Mouse (Mus musculus) CH12.LX (cell line): ENCODE results near the gene Rps29. TPM values are rescaled to one million over a fixed set of nuclear protein-coding genes. Genes with fewer than 3 reads are reported as not detected.

ENCODE experiments used
- DNase-seq: peaks from one replicate; pipeline ENCODE4 v3.0.0-alpha.2; 2013; ENCODE audit errors: extremely low read depth
- H3K27ac ChIP-seq: 2 replicates; pipeline ENCODE4 v1.5.1; 2012; ENCODE audit warnings: low read depth, mild to moderate bottlenecking, control low read depth, moderate library complexity; ENCODE audit not compliant: insufficient read depth
- H3K27me3 ChIP-seq: replicated peaks from 2 replicates; pipeline ENCODE3; 2012; ENCODE audit warnings: inconsistent platforms
- H3K36me3 ChIP-seq, 2 experiments: replicated peaks in 1 of 2; 2 replicates each; pipeline versions ENCODE3 to v1.6.1; 2012; ENCODE audit warnings: inconsistent platforms in 1 of 2, low read length in 1 of 2, mild to moderate bottlenecking in 1 of 2, mixed read lengths in 1 of 2, moderate library complexity in 1 of 2; ENCODE audit not compliant: control insufficient read depth in 1 of 2, insufficient read depth in 1 of 2
- H3K4me1 ChIP-seq, 2 experiments: 2 replicates each; pipeline ENCODE4 v1.6.1; 2012; ENCODE audit warnings: inconsistent platforms in 1 of 2, moderate library complexity in 1 of 2; ENCODE audit not compliant: insufficient read depth in 2 of 2, control insufficient read depth in 1 of 2
- H3K4me2 ChIP-seq: 2 replicates; pipeline ENCODE4 v1.6.1; 2012; ENCODE audit warnings: low read depth, mild to moderate bottlenecking, control low read depth; ENCODE audit not compliant: poor library complexity, insufficient read depth, severe bottlenecking
- H3K4me3 ChIP-seq, 3 experiments: fragments of 150-350 bp in 1 of 3; sonication (generic) in 1 of 3; replicated peaks in 1 of 3; 2 replicates each; pipeline versions ENCODE3 to v1.5.1; 2011 to 2012; ENCODE audit warnings: low read depth in 2 of 3, low read length in 2 of 3, mild to moderate bottlenecking in 2 of 3, moderate library complexity in 2 of 3, control low read depth in 1 of 3, improper control_type of control experiment in 1 of 3, inconsistent platforms in 1 of 3, mixed read lengths in 1 of 3; ENCODE audit not compliant: poor library complexity in 1 of 3
- H3K79me2 ChIP-seq: replicated peaks from 2 replicates; pipeline ENCODE4 v1.6.1; 2012; ENCODE audit warnings: mild to moderate bottlenecking, moderate library complexity; ENCODE audit not compliant: control insufficient read depth, poor library complexity, insufficient read depth, severe bottlenecking; ENCODE audit errors: extremely low read depth
- H3K9ac ChIP-seq: 2 replicates; pipeline ENCODE4 v1.6.1; 2012; ENCODE audit warnings: low read depth, mild to moderate bottlenecking, control low read depth, moderate library complexity; ENCODE audit not compliant: insufficient read depth
- H3K9me3 ChIP-seq: replicated peaks from 2 replicates; pipeline ENCODE3; 2012; ENCODE audit warnings: low read length, inconsistent platforms, mixed read lengths
- BHLHE40 ChIP-seq: IDR thresholded peaks from 2 replicates; pipeline ENCODE4 v1.6.1; 2011; ENCODE audit warnings: mild to moderate bottlenecking, low read depth, low read length, improper control_type of control experiment
- CHD1 ChIP-seq: IDR thresholded peaks from 2 replicates; pipeline ENCODE4 v1.6.1; 2012; ENCODE audit warnings: low read depth, low read length, improper control_type of control experiment, inconsistent platforms
- E2F4 ChIP-seq: IDR thresholded peaks from 2 replicates; pipeline ENCODE4 v1.6.1; 2011; ENCODE audit warnings: low read depth, low read length, improper control_type of control experiment; ENCODE audit not compliant: insufficient replicate concordance
- ELF1 ChIP-seq: IDR thresholded peaks from 2 replicates; pipeline ENCODE4 v1.6.1; 2014; ENCODE audit warnings: low read depth, mild to moderate bottlenecking, inconsistent platforms, low read length, improper control_type of control experiment
- ETS1 ChIP-seq: conservative IDR thresholded peaks from 2 replicates; pipeline ENCODE4 v1.6.1; 2012; ENCODE audit warnings: low read depth, mild to moderate bottlenecking, inconsistent platforms, low read length, improper control_type of control experiment, moderate library complexity
- HCFC1 ChIP-seq: IDR thresholded peaks from 2 replicates; pipeline ENCODE4 v1.6.1; 2012; ENCODE audit warnings: low read depth, mild to moderate bottlenecking, inconsistent platforms, low read length, improper control_type of control experiment
- JUN ChIP-seq: IDR thresholded peaks from 2 replicates; pipeline ENCODE4 v1.6.1; 2011; ENCODE audit warnings: low read depth, mild to moderate bottlenecking, low read length, improper control_type of control experiment, moderate library complexity; ENCODE audit not compliant: insufficient read depth
- MAX ChIP-seq: IDR thresholded peaks from 2 replicates; pipeline ENCODE4 v1.6.1; 2011; ENCODE audit warnings: low read length, improper control_type of control experiment
- MEF2A ChIP-seq: IDR thresholded peaks from 2 replicates; pipeline ENCODE4 v1.6.1; 2014; ENCODE audit warnings: low read depth, mild to moderate bottlenecking, inconsistent platforms, low read length, improper control_type of control experiment, borderline replicate concordance
- MXI1 ChIP-seq: IDR thresholded peaks from 2 replicates; pipeline ENCODE4 v1.6.1; 2011; ENCODE audit warnings: mild to moderate bottlenecking, low read depth, low read length, improper control_type of control experiment
- MYC ChIP-seq: IDR thresholded peaks from 2 replicates; pipeline ENCODE4 v1.6.1; 2011; ENCODE audit warnings: low read depth, mild to moderate bottlenecking, improper control_type of control experiment, low read length
- RAD21 ChIP-seq: IDR thresholded peaks from 2 replicates; pipeline ENCODE4 v1.6.1; 2011; ENCODE audit warnings: low read depth, mild to moderate bottlenecking, low read length, improper control_type of control experiment, moderate library complexity
- RCOR1 ChIP-seq: conservative IDR thresholded peaks from 2 replicates; pipeline ENCODE4 v1.6.1; 2012; ENCODE audit warnings: low read depth, mild to moderate bottlenecking, inconsistent platforms, low read length, improper control_type of control experiment
- TBP ChIP-seq: conservative IDR thresholded peaks from 2 replicates; pipeline ENCODE4 v1.6.1; 2011; ENCODE audit warnings: low read depth, low read length, improper control_type of control experiment
- UBTF ChIP-seq: IDR thresholded peaks from 2 replicates; pipeline ENCODE4 v1.6.1; 2012; ENCODE audit warnings: low read depth, mild to moderate bottlenecking, inconsistent platforms, low read length, improper control_type of control experiment, moderate library complexity
- USF1 ChIP-seq: IDR thresholded peaks from 2 replicates; pipeline ENCODE4 v1.6.1; 2014; ENCODE audit warnings: low read depth, mild to moderate bottlenecking, inconsistent platforms, low read length, improper control_type of control experiment
- ZC3H11A ChIP-seq: IDR thresholded peaks from 2 replicates; pipeline ENCODE4 v1.6.1; 2012; ENCODE audit warnings: low read depth, mild to moderate bottlenecking, inconsistent platforms, low read length, improper control_type of control experiment
- ZKSCAN1 ChIP-seq: IDR thresholded peaks from 2 replicates; pipeline ENCODE4 v1.6.1; 2012; ENCODE audit warnings: low read depth, inconsistent platforms, low read length, improper control_type of control experiment, borderline replicate concordance
- ZNF384 ChIP-seq: IDR thresholded peaks from 2 replicates; pipeline ENCODE4 v1.6.1; 2012; ENCODE audit warnings: low read depth, low read length, improper control_type of control experiment, inconsistent platforms
- dilution Hi-C: fragments of 300-500 bp; cut with MboI; formaldehyde crosslinking; loops from 2 replicates; pipeline ENCODE4 v1.14.3; 2020; ENCODE audit warnings: low sequenced_read_pairs; ENCODE audit not compliant: extremely low pct_unique_long_range_greater_than_20kb, extremely low pct_ligation_motif_present
- in situ Hi-C: fragments of 300-500 bp; cut with MboI; formaldehyde crosslinking; loops from 3 replicates; pipeline ENCODE4 v1.14.3; 2019; ENCODE audit warnings: low sequenced_read_pairs, low pct_ligation_motif_present, low pct_unique_long_range_greater_than_20kb, mixed read lengths
- polyA plus RNA-seq: library from polyadenylated mRNA; unstranded; fragments of >175 nt; gene quantifications from 2 replicates; pipeline ENCODE4 v1.2.1, GENCODE M21; 2012; ENCODE audit warnings: low read depth; ENCODE audit not compliant: insufficient read length
- total RNA-seq, 2 experiments: library from RNA; depleted of rRNA; stranded (reverse); fragments of 300-350 nt in 1 of 2; fragments of >200 nt in 1 of 2; gene quantifications; 2 replicates each; pipeline ENCODE4 v1.2.3; 2012 to 2014

Rps29 gene
- total and polyA plus RNA-seq, 3 experiments, result 635 to 5,532 (median 1,316) TPM

DNA sequence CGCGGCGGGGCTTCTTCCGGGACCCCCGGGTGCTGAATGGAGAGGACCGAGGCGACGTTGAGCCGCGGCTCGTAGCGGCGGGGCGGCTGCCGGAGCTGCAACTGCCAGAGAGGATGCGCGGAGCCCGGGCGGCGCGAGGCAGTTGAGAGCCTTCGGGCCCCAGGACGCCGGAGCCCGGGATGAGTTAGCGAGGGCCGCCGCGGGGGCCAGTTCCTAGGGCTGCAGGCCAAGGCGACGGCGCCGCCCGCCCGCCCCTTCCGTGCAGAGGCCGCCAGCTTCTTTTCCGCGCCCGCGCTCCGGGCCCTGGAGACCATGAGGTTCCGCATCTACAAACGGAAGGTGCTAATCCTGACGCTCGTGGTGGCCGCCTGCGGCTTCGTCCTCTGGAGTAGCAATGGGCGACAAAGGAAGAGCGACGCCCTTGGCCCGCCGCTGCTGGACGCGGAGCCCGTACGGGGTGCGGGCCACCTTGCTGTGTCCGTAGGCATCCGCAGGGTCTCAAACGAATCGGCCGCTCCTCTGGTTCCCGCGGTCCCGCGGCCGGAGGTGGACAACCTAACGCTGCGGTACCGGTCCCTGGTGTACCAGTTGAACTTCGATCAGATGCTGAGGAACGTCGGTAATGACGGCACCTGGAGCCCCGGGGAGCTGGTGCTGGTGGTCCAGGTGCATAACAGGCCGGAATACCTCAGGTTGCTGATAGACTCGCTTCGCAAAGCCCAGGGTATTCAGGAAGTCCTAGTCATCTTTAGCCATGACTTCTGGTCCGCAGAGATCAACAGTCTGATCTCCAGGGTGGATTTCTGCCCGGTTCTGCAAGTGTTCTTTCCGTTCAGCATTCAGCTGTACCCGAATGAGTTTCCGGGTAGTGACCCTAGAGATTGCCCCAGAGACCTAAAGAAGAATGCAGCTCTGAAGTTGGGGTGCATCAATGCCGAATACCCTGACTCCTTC lies 25.6 kb upstream of the Rps29 start:
- H3K27ac ChIP-seq, result peak overlapping the region; percentile 72
- TF ChIP-seq CHD1 (no peak), MYC (no peak), MAX (peak; percentile 17; the same call in 1 of the 2 replicates), RCOR1 (no peak), MEF2A (peak; percentile 14; the same call in 1 of the 2 replicates), BHLHE40 (no peak), HCFC1 (no peak), RAD21 (no peak), UBTF (no peak), ZC3H11A (no peak), JUN (no peak), TBP (no peak), ZNF384 (no peak), ZKSCAN1 (no peak), ETS1 (no peak), E2F4 (no peak), ELF1 (0 out of 2 replicates have a peak, but pooled peaks have one; percentile 3), USF1 (no peak), MXI1 (no peak)
- TF ChIP-seq, all 38 proteins: peak for 3
- H3K4me2 ChIP-seq, result peak overlapping the region; percentile 74
- peak; percentile 35 for DNase-seq
- peaks cover 56% of the 10 kb centered on the region for H3K79me2 ChIP-seq
- H3K9ac ChIP-seq, result peak overlapping the region; percentile 88
- in situ Hi-C loops, result no loop called here
- peak overlapping the region; percentile 64 to 89 (median 75) for H3K4me3 ChIP-seq
- H3K9me3 ChIP-seq, result no peaks in the 10 kb centered on the region
- no peaks in the 10 kb centered on the region for H3K27me3 ChIP-seq
- H3K36me3 ChIP-seq, result peaks cover 18 to 44% of the 10 kb centered on the region in 2 experiments
- dilution Hi-C loops, result no loop called here
- peaks cover 7 to 21% of the 10 kb centered on the region in 2 experiments; a peak in 3 of 4 replicates for H3K4me1 ChIP-seq
